Mouse (Mus musculus) megakaryocyte, embryonic 14.5 days (primary cell): ENCODE results near the gene Dst.

Source experiments
- FLI1 ChIP-seq: IDR thresholded peaks from 2 replicates; pipeline ENCODE4 v1.6.1; 2012; ENCODE audit warnings: low read length, inconsistent platforms, mixed read lengths
- GATA1 ChIP-seq: IDR thresholded peaks from 3 replicates; pipeline ENCODE4 v1.6.1; 2012; ENCODE audit warnings: mixed read lengths, low read length, inconsistent platforms, borderline replicate concordance

DNA sequence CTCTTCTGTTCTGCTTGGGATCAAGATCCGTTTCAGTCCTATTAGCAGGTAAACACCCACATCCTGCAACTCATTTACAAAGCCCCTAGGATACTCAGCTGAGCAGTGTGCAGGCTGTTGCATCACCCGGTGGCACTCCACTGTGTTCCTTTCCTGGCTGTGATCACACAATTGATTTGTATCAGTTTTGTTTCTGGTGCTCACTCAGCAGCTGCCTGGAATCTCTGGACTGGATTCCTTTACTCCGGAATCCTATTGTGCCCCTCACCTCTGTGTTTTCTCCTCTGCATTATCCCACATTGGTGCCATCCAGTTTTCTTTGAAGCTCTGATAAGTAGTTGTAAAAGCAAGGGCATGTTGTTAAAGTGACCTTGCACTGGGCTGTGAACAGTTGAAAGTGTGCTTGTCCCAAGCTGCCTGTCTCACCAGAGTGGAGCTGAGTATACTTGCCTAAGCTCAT, 195.7 kb downstream of the Dst start:
- no peak for TF ChIP-seq FLI1
- no peak for TF ChIP-seq GATA1
